Mouse (Mus musculus): ENCODE data around the gene Map1lc3b.

- no peak for TF ChIP-seq MYOG (IDR thresholded peaks at IDR 0.05; ENCODE audit: control insufficient read depth in 1 of 3, insufficient read depth in 1 of 3, insufficient read length in 2 of 3, low read depth in 2 of 3)
- TF ChIP-seq POLR2A (IDR thresholded peaks at IDR 0.05; ENCODE audit: insufficient read length, low read depth), result no peak
- no peak for TF ChIP-seq POLR2AphosphoS2 (IDR thresholded peaks at IDR 0.05; ENCODE audit: insufficient read length, low read depth)
- TF ChIP-seq USF1 (IDR thresholded peaks at IDR 0.05; ENCODE audit: low read depth), result no peak
- TF ChIP-seq CEBPB (IDR thresholded peaks at IDR 0.05; ENCODE audit: insufficient read depth, poor library complexity, severe bottlenecking), result no peak
- TF ChIP-seq TCF12 (IDR thresholded peaks at IDR 0.05; ENCODE audit: insufficient read depth, poor library complexity, severe bottlenecking), result no peak
- TF ChIP-seq E2F4 (IDR thresholded peaks at IDR 0.05; ENCODE audit: insufficient read depth), result no peak
- TF ChIP-seq MYOD1 (IDR thresholded peaks at IDR 0.05; ENCODE audit: control insufficient read depth in 1 of 3, insufficient read length in 2 of 3, low read depth in 2 of 3), result no peak
- TF ChIP-seq SRF (IDR thresholded peaks at IDR 0.05; ENCODE audit: control insufficient read depth, insufficient read length, low read depth), result no peak
- TF ChIP-seq MAX (IDR thresholded peaks at IDR 0.05; ENCODE audit: low read depth), result no peak
- no peak for TF ChIP-seq TCF3 (IDR thresholded peaks at IDR 0.05; ENCODE audit: insufficient read length, low read depth)
- no peak for TF ChIP-seq REST (IDR thresholded peaks at IDR 0.05; ENCODE audit: insufficient read depth, insufficient read length)
Measured at GRCm38 (mm10) chr8:121647511-121648215, 57.5 kb downstream of the Map1lc3b start.
